Mouse (Mus musculus): ENCODE measurements around the gene Dctpp1. TPM values are rescaled to one million over a fixed set of nuclear protein-coding genes. Genes with fewer than 3 reads are reported as not detected.

Dctpp1 gene
- polyA plus RNA-seq, 1 experiment from 2014 or later, result 147 TPM

- Histone ChIP-seq H3K9me3 (ENCODE audit: control insufficient read depth, low read length) (0 out of 2 replicates have a peak, but pooled peaks cover 3% of the 10 kb centered on the region), H3K9ac (ENCODE audit: low read length) (no peak overlapping the region), H3K4me1 (replicated peaks; ENCODE audit: control insufficient read depth, insufficient read depth, low read length) (no peaks in the 10 kb centered on the region; the same call in 1 of the 2 replicates), H3K36me3 (ENCODE audit: control insufficient read depth, insufficient read depth, low read length) (peaks cover under 1% of the 10 kb centered on the region; the same call in 1 of the 2 replicates), H3K27me3 (ENCODE audit: control insufficient read depth, insufficient read depth, low read depth, low read length) (no peaks in the 10 kb centered on the region), H3K4me3 (ENCODE audit: low read length) (no peak overlapping the region), H3K4me2 (ENCODE audit: low read depth, low read length) (no peak overlapping the region), H3K27ac (ENCODE audit: low read length) (no peak overlapping the region)
- ATAC-seq (ENCODE audit: low read depth), result no peak
- WGBS, result 86% methylated on average over 6 of the region's 6 CpGs
Observed at GRCm38 (mm10) chr7:127224616-127225015, 35.9 kb downstream of the Dctpp1 start.

GRCm38 (mm10) chr7:127223515-127224478 is 36.7 kb downstream of the Dctpp1 start:
- Histone ChIP-seq H3K4me1 (replicated peaks; ENCODE audit: control insufficient read depth, insufficient read depth, low read length) (no peaks in the 10 kb centered on the region), H3K36me3 (ENCODE audit: control insufficient read depth, insufficient read depth, low read length) (no peaks in the 10 kb centered on the region), H3K27ac (ENCODE audit: low read length) (no peak overlapping the region), H3K27me3 (ENCODE audit: control insufficient read depth, insufficient read depth, low read depth, low read length) (no peaks in the 10 kb centered on the region), H3K9me3 (ENCODE audit: control insufficient read depth, low read length) (0 out of 2 replicates have a peak, but pooled peaks cover 3% of the 10 kb centered on the region), H3K4me3 (ENCODE audit: low read length) (no peak overlapping the region), H3K4me2 (ENCODE audit: low read depth, low read length) (no peak overlapping the region), H3K9ac (ENCODE audit: low read length) (no peak overlapping the region)
- 73% methylated on average over 6 of the region's 6 CpGs for WGBS
- ATAC-seq (ENCODE audit: low read depth), result no peak

GRCm38 (mm10) chr7:127223106-127223505 is 37.4 kb downstream of the Dctpp1 start:
- WGBS, result 94% methylated on average over 3 of the region's 3 CpGs
- 0 out of 2 replicates have a peak, but pooled peaks cover 3% of the 10 kb centered on the region for H3K9me3 ChIP-seq (ENCODE audit: control insufficient read depth, low read length)
- no peaks in the 10 kb centered on the region for H3K4me1 ChIP-seq (replicated peaks; ENCODE audit: control insufficient read depth, insufficient read depth, low read length)
- H3K27me3 ChIP-seq (ENCODE audit: control insufficient read depth, insufficient read depth, low read depth, low read length), result no peaks in the 10 kb centered on the region
- no peak overlapping the region for H3K9ac ChIP-seq (ENCODE audit: low read length)
- no peak overlapping the region for H3K27ac ChIP-seq (ENCODE audit: low read length)
- H3K4me3 ChIP-seq (ENCODE audit: low read length), result no peak overlapping the region
- no peaks in the 10 kb centered on the region for H3K36me3 ChIP-seq (ENCODE audit: control insufficient read depth, insufficient read depth, low read length)
- no peak overlapping the region for H3K4me2 ChIP-seq (ENCODE audit: low read depth, low read length)
- no peak for ATAC-seq (ENCODE audit: low read depth)

GRCm38 (mm10) chr7:127220440-127220839 is 40.1 kb downstream of the Dctpp1 start:
- H3K36me3 ChIP-seq (ENCODE audit: control insufficient read depth, insufficient read depth, low read length), result no peaks in the 10 kb centered on the region
- H3K27ac ChIP-seq (ENCODE audit: low read length), result no peak overlapping the region
- H3K9me3 ChIP-seq (ENCODE audit: control insufficient read depth, low read length), result 0 out of 2 replicates have a peak, but pooled peaks cover 3% of the 10 kb centered on the region
- H3K4me2 ChIP-seq (ENCODE audit: low read depth, low read length), result no peak overlapping the region
- no peaks in the 10 kb centered on the region for H3K27me3 ChIP-seq (ENCODE audit: control insufficient read depth, insufficient read depth, low read depth, low read length)
- H3K4me1 ChIP-seq (replicated peaks; ENCODE audit: control insufficient read depth, insufficient read depth, low read length), result peaks cover under 1% of the 10 kb centered on the region; the same call in 1 of the 2 replicates
- H3K4me3 ChIP-seq (ENCODE audit: low read length), result no peak overlapping the region
- 62% methylated on average over 6 of the region's 6 CpGs for WGBS
- H3K9ac ChIP-seq (ENCODE audit: low read length), result no peak overlapping the region
- no peak for ATAC-seq (ENCODE audit: low read depth)

- no peak for ATAC-seq (ENCODE audit: low read depth)
- H3K9ac ChIP-seq (ENCODE audit: low read length), result no peak overlapping the region
- no peak overlapping the region for H3K4me3 ChIP-seq (ENCODE audit: low read length)
- H3K9me3 ChIP-seq (ENCODE audit: control insufficient read depth, low read length), result 0 out of 2 replicates have a peak, but pooled peaks cover 3% of the 10 kb centered on the region
- peaks cover 3% of the 10 kb centered on the region; the same call in 1 of the 2 replicates for H3K4me1 ChIP-seq (replicated peaks; ENCODE audit: control insufficient read depth, insufficient read depth, low read length)
- no peaks in the 10 kb centered on the region for H3K36me3 ChIP-seq (ENCODE audit: control insufficient read depth, insufficient read depth, low read length)
- 86% methylated on average over 4 of the region's 4 CpGs for WGBS
- no peak overlapping the region for H3K27ac ChIP-seq (ENCODE audit: low read length)
- no peak overlapping the region for H3K4me2 ChIP-seq (ENCODE audit: low read depth, low read length)
- no peaks in the 10 kb centered on the region for H3K27me3 ChIP-seq (ENCODE audit: control insufficient read depth, insufficient read depth, low read depth, low read length)
Observed at GRCm38 (mm10) chr7:127218670-127219069, 41.8 kb downstream of the Dctpp1 start.

GRCm38 (mm10) chr7:127217901-127218642 is 42.4 kb downstream of the Dctpp1 start:
- Histone ChIP-seq H3K36me3 (ENCODE audit: control insufficient read depth, insufficient read depth, low read length) (no peaks in the 10 kb centered on the region), H3K27me3 (ENCODE audit: control insufficient read depth, insufficient read depth, low read depth, low read length) (no peaks in the 10 kb centered on the region), H3K9ac (ENCODE audit: low read length) (no peak overlapping the region), H3K4me1 (replicated peaks; ENCODE audit: control insufficient read depth, insufficient read depth, low read length) (peaks cover 3% of the 10 kb centered on the region; the same call in 1 of the 2 replicates), H3K4me3 (ENCODE audit: low read length) (no peak overlapping the region), H3K4me2 (ENCODE audit: low read depth, low read length) (no peak overlapping the region), H3K27ac (ENCODE audit: low read length) (no peak overlapping the region), H3K9me3 (ENCODE audit: control insufficient read depth, low read length) (0 out of 2 replicates have a peak, but pooled peaks cover 3% of the 10 kb centered on the region)
- no peak for ATAC-seq (ENCODE audit: low read depth)
- WGBS, result 56% methylated on average over 10 of the region's 10 CpGs

GRCm38 (mm10) chr7:127217475-127217874 is 43.0 kb downstream of the Dctpp1 start:
- WGBS, result 82% methylated on average over 6 of the region's 6 CpGs
- peaks cover 3% of the 10 kb centered on the region; the same call in 1 of the 2 replicates for H3K4me1 ChIP-seq (replicated peaks; ENCODE audit: control insufficient read depth, insufficient read depth, low read length)
- H3K9me3 ChIP-seq (ENCODE audit: control insufficient read depth, low read length), result 0 out of 2 replicates have a peak, but pooled peaks cover 3% of the 10 kb centered on the region
- ATAC-seq (ENCODE audit: low read depth), result no peak
- no peaks in the 10 kb centered on the region for H3K36me3 ChIP-seq (ENCODE audit: control insufficient read depth, insufficient read depth, low read length)
- no peak overlapping the region for H3K4me2 ChIP-seq (ENCODE audit: low read depth, low read length)
- no peak overlapping the region for H3K27ac ChIP-seq (ENCODE audit: low read length)
- no peaks in the 10 kb centered on the region for H3K27me3 ChIP-seq (ENCODE audit: control insufficient read depth, insufficient read depth, low read depth, low read length)
- H3K4me3 ChIP-seq (ENCODE audit: low read length), result no peak overlapping the region
- H3K9ac ChIP-seq (ENCODE audit: low read length), result no peak overlapping the region

- Histone ChIP-seq H3K27me3 (ENCODE audit: control insufficient read depth, insufficient read depth, low read depth, low read length) (no peaks in the 10 kb centered on the region), H3K4me2 (ENCODE audit: low read depth, low read length) (no peak overlapping the region), H3K4me3 (ENCODE audit: low read length) (no peak overlapping the region), H3K9me3 (ENCODE audit: control insufficient read depth, low read length) (no peaks in the 10 kb centered on the region), H3K27ac (ENCODE audit: low read length) (no peak overlapping the region), H3K9ac (ENCODE audit: low read length) (no peak overlapping the region), H3K4me1 (replicated peaks; ENCODE audit: control insufficient read depth, insufficient read depth, low read length) (peaks cover 3% of the 10 kb centered on the region; the same call in 1 of the 2 replicates), H3K36me3 (ENCODE audit: control insufficient read depth, insufficient read depth, low read length) (no peaks in the 10 kb centered on the region)
- ATAC-seq (ENCODE audit: low read depth), result no peak
- WGBS, result 81% methylated on average over 5 of the region's 5 CpGs
Observed at GRCm38 (mm10) chr7:127216307-127216706, 44.2 kb downstream of the Dctpp1 start.
